Mouse (Mus musculus) E14TG2a.4 (cell line): ENCODE measurements around the gene Itga6.

ENCODE experiments used
- CTCF ChIP-seq: conservative IDR thresholded peaks from 2 replicates; pipeline ENCODE4 v1.5.1; 2014; ENCODE audit warnings: low read length
- POU5F1 ChIP-seq: IDR thresholded peaks from 2 replicates; pipeline ENCODE4 v1.6.1; 2014; ENCODE audit warnings: low read length, borderline replicate concordance

- TF ChIP-seq CTCF (no peak), POU5F1 (no peak)
Measured at GRCm38 (mm10) chr2:71775201-71775611, 29.8 kb downstream of the Itga6 start.
